Mouse (Mus musculus): Measurements from ENCODE around the gene Xpo6. TPM values are rescaled to one million over a fixed set of nuclear protein-coding genes. Genes with fewer than 3 reads are reported as not detected.

The Xpo6 gene
- total RNA-seq (2023): 100 to 1,000 TPM; 145 to 162 TPM

GRCm38 (mm10) chr7:126200178-126200996, at the start of gene Xpo6:
Gene Xpo6, minus strand, starts transcription at chr7:126200501.

GRCm38 (mm10) chr7:126082286-126082741, 118.0 kb downstream of the Xpo6 start, which contains the start of gene Gsg1l:
Gene Gsg1l, minus strand, starts transcription at chr7:126082411.

Other genes with a start within 250 kb of the Xpo6 start
- gene Gsg1l, start 118.1 kb downstream of the Xpo6 start, total RNA-seq (2023): under 1 TPM in 1 of 2 experiments, not detected in 1; 0.35 TPM
- 1 to 10 TPM; 5.5 to 9.2 TPM for gene Sbk1, start 72.1 kb upstream of the Xpo6 start, total RNA-seq (2023)
- gene Lat, start 169.1 kb upstream of the Xpo6 start, total RNA-seq (2023): 1 to 10 TPM; 1.8 to 2.1 TPM
- gene Spns1, start 176.9 kb upstream of the Xpo6 start, total RNA-seq (2023): 10 to 100 TPM; 26.2 to 32.1 TPM
- 10 to 100 TPM; 12.3 to 17.8 TPM for gene Nfatc2ip, start 196.2 kb upstream of the Xpo6 start, total RNA-seq (2023)
- gene Cd19, start 214.4 kb upstream of the Xpo6 start, total RNA-seq (2023): 1 to 10 TPM; 2.3 to 2.8 TPM
- gene Rabep2, start 228.3 kb upstream of the Xpo6 start, total RNA-seq (2023): 10 to 100 TPM; 15.2 to 15.5 TPM

Data from neutrophil, adult 83 days (primary cell).